Mouse (Mus musculus) G1E-ER4 (cell line): ENCODE measurements around the gene Col4a4. TPM values are rescaled to one million over a fixed set of nuclear protein-coding genes. Genes with fewer than 3 reads are reported as not detected.

Experiments used
- GATA1 ChIP-seq: IDR thresholded peaks from one replicate; pipeline ENCODE4 v1.8.0; 2012; ENCODE audit warnings: low read length, inconsistent platforms
- polyA plus RNA-seq: library from polyadenylated mRNA; stranded (reverse); fragments of >175 nt; gene quantifications from 2 replicates; pipeline ENCODE4 v1.2.3, GENCODE M21; 2012

Col4a4 gene
- 0.01 TPM in 1 of 2 replicates, not detected in the other for polyA plus RNA-seq

GRCm38 (mm10) chr1:82586713-82587399 lies at the start of gene Col4a4, which contains the start of gene Col4a3:
Gene Col4a4 (minus strand): TSS chr1:82586849.
Gene Col4a3 (plus strand): TSS chr1:82586921.
- no peak for TF ChIP-seq GATA1

GRCm38 (mm10) chr1:82636321-82636720 lies 49.7 kb upstream of the Col4a4 start:
- no peak for TF ChIP-seq GATA1

- TF ChIP-seq GATA1, result no peak
Observed at GRCm38 (mm10) chr1:82635254-82635620, 48.6 kb upstream of the Col4a4 start.

- TF ChIP-seq GATA1, result no peak
Observed at GRCm38 (mm10) chr1:82634545-82635253, 48.0 kb upstream of the Col4a4 start.

- TF ChIP-seq GATA1, result no peak
Observed at GRCm38 (mm10) chr1:82631169-82631792, 44.6 kb upstream of the Col4a4 start.

GRCm38 (mm10) chr1:82629495-82629894 lies 42.8 kb upstream of the Col4a4 start:
- no peak for TF ChIP-seq GATA1

- peak; percentile 63 for TF ChIP-seq GATA1
Observed at GRCm38 (mm10) chr1:82627652-82628051, 41.0 kb upstream of the Col4a4 start.

GRCm38 (mm10) chr1:82625474-82625873 lies 38.8 kb upstream of the Col4a4 start:
- no peak for TF ChIP-seq GATA1

- TF ChIP-seq GATA1, result peak; percentile 23
Observed at GRCm38 (mm10) chr1:82624934-82625333, 38.3 kb upstream of the Col4a4 start.

GRCm38 (mm10) chr1:82619981-82620380 lies 33.3 kb upstream of the Col4a4 start:
- no peak for TF ChIP-seq GATA1

- TF ChIP-seq GATA1, result no peak
Observed at GRCm38 (mm10) chr1:82618592-82618991, 31.9 kb upstream of the Col4a4 start.

GRCm38 (mm10) chr1:82618001-82618400 lies 31.4 kb upstream of the Col4a4 start:
- TF ChIP-seq GATA1, result no peak

- TF ChIP-seq GATA1, result no peak
Observed at GRCm38 (mm10) chr1:82612061-82612660, 25.5 kb upstream of the Col4a4 start.

GRCm38 (mm10) chr1:82608646-82609262 lies 22.1 kb upstream of the Col4a4 start:
- TF ChIP-seq GATA1, result no peak

- TF ChIP-seq GATA1, result no peak
Observed at GRCm38 (mm10) chr1:82605856-82606255, 19.2 kb upstream of the Col4a4 start.

GRCm38 (mm10) chr1:82605347-82605746 lies 18.7 kb upstream of the Col4a4 start:
- no peak for TF ChIP-seq GATA1
